Mouse (Mus musculus): ENCODE data around the gene Khk. TPM values are rescaled to one million over a fixed set of nuclear protein-coding genes. Genes with fewer than 3 reads are reported as not detected.

Khk gene
- total RNA-seq, 2 experiments from 2014 or later, result 27.9 TPM

DNA sequence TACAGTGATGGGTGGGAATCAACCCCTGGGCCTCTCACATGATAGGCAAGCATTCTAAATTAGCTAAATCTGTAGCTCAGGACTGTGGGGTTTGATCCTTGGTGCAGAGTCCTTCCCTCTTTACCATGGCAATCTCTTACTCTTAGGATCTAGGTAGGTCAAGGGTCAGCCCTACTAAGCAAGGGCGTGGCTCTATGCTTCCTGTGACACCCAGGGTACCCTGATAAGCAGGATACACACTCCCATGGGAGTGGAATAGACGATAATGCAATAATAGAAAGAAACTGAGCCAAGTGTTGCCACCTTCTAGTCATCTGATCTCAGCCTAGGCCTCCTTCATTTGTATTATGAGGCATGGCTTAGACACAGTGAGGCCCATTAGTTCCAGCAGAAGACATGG is 48.2 kb downstream of the Khk start:
- DNase-seq, result no peak

DNA sequence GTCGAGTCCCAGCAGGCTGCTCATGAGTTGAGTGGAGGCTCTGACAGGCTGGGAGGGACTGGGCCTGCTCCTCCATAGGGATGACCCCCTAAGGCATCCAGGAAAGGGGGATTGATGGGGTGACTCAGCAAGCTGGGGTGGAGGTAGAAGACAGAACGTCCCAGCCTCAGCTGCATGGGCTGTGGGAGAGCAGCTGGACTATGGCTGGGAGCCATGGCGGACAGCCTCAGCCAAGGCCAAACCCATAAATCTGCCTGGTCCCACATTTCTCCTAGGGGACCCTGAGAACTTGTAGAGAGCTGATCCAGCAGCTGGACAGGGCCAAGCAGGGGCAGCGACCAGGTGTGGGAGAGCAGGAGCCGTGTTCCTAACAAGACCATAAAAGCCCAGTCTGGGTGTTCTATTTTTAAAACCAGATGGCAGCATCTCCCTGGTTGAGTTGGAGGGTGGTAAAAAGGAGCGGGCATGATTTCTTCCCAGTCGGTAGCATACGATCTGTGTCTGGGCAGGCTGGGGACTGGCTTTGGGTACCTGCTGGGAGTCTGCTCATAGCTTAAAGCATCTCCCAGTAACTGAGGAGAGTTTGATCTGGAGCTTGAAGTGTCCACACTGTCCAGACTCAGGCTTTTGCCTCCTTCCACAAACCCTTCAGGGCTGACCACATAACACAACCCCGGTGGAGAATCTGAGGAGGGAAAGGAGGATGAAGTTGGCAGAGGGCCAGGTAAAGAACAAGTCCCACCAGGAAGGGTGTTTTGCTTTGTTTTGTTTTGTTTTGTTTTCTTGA is 53.8 kb downstream of the Khk start:
- DNase-seq, result peak; percentile 54

Other genes starting within 250 kb of the Khk start
- 1 to 10 TPM; 2.7 to 3.2 TPM for gene Dpysl5, start 209.9 kb upstream of the Khk start, total RNA-seq (2021)
- 10 to 100 TPM; 65.0 to 81.1 TPM for gene Mapre3, start 106.8 kb upstream of the Khk start, total RNA-seq (2021)
- 10 to 100 TPM; 40.4 to 46.9 TPM for gene Tmem214, start 53.4 kb upstream of the Khk start, total RNA-seq (2021)
- 1 to 10 TPM; 4.5 to 5.0 TPM for gene Agbl5, start 32.7 kb upstream of the Khk start, total RNA-seq (2021)
- gene Ost4, start 13.6 kb upstream of the Khk start, total RNA-seq (2021), result 100 to 1,000 TPM; 149 to 168 TPM
- gene Emilin1, start 8.0 kb upstream of the Khk start, total RNA-seq (2021), result 10 to 100 TPM; 42.2 to 60.5 TPM
- 10 to 100 TPM in 1 of 2 experiments, 1 to 10 TPM in 1; 8.5 to 15.3 TPM for gene Cgref1, start 24.2 kb downstream of the Khk start, total RNA-seq (2021)
- gene Preb, start 38.9 kb downstream of the Khk start, total RNA-seq (2021), result 10 to 100 TPM; 76.8 to 83.0 TPM
- gene Tcf23, start 47.2 kb downstream of the Khk start, total RNA-seq (2021), result under 1 TPM; 0.09 to 0.28 TPM
- gene Atraid, start 126.9 kb downstream of the Khk start, total RNA-seq (2021), result 10 to 100 TPM; 67.8 to 75.2 TPM
- 1 to 10 TPM; 2.9 to 3.5 TPM for gene Slc5a6, start 127.5 kb downstream of the Khk start, total RNA-seq (2021)
- 10 to 100 TPM; 20.0 to 29.6 TPM for gene Cad, start 133.3 kb downstream of the Khk start, total RNA-seq (2021)
- not detected for gene Dnajc5g, start 184.9 kb downstream of the Khk start, total RNA-seq (2021)
- under 1 TPM; 0.27 to 0.28 TPM for gene Slc30a3, start 186.8 kb downstream of the Khk start, total RNA-seq (2021)
- 100 to 1,000 TPM; 161 to 173 TPM for gene Trim54, start 195.3 kb downstream of the Khk start, total RNA-seq (2021)
- not detected for gene Ucn, start 217.4 kb downstream of the Khk start, total RNA-seq (2021)
- 10 to 100 TPM; 40.2 to 41.2 TPM for gene Mpv17, start 232.8 kb downstream of the Khk start, total RNA-seq (2021)

All from gastrocnemius, postnatal 10 days (tissue).